Mouse (Mus musculus): ENCODE results near the gene Lipt2. TPM values are rescaled to one million over a fixed set of nuclear protein-coding genes. Genes with fewer than 3 reads are reported as not detected.

Lipt2 gene
- total RNA-seq (2023), result 1 to 10 TPM; 2.6 to 2.9 TPM

GRCm38 (mm10) chr7:100159105-100159841 lies at the start of gene Lipt2:
TSS of gene Lipt2 (plus strand) at chr7:100159277.

GRCm38 (mm10) chr7:100121376-100121789 lies 37.7 kb upstream of the Lipt2 start, which contains the start of gene Pold3:
TSS of gene Pold3 (minus strand) at chr7:100121565.

GRCm38 (mm10) chr7:100176269-100176668 lies 17.2 kb downstream of the Lipt2 start, which contains the start of gene Kcne3:
TSS of gene Kcne3 (plus strand) at chr7:100176502.

Other genes starting within 250 kb of the Lipt2 start
- gene Rnf169, start 178.8 kb upstream of the Lipt2 start, total RNA-seq (2023), result 10 to 100 TPM; 27.5 to 39.1 TPM
- under 1 TPM in 1 of 2 experiments, not detected in 1; 0.22 TPM for gene Chrdl2, start 153.1 kb upstream of the Lipt2 start, total RNA-seq (2023)
- gene Pold3, start 37.7 kb upstream of the Lipt2 start, total RNA-seq (2023), result 10 to 100 TPM; 53.8 to 60.8 TPM
- 10 to 100 TPM; 16.8 to 24.7 TPM for gene Kcne3, start 17.2 kb downstream of the Lipt2 start, total RNA-seq (2023)
- 1 to 10 TPM; 8.7 to 9.1 TPM for gene Pgm2l1, start 68.1 kb downstream of the Lipt2 start, total RNA-seq (2023)
- gene P4ha3, start 126.2 kb downstream of the Lipt2 start, total RNA-seq (2023), result not detected
- gene C2cd3, start 213.0 kb downstream of the Lipt2 start, total RNA-seq (2023), result 10 to 100 TPM; 25.1 to 26.4 TPM
- gene Ppme1, start 213.0 kb downstream of the Lipt2 start, total RNA-seq (2023), result 10 to 100 TPM; 17.8 to 23.1 TPM